Mouse (Mus musculus): ENCODE measurements around the gene Irx5.

GRCm38 (mm10) chr8:92327176-92327575 lies 30.2 kb upstream of the Irx5 start:
- no peak for TF ChIP-seq CTCF (IDR thresholded peaks at IDR 0.05; ENCODE audit: extremely low read depth, insufficient read length, insufficient replicate concordance, low read depth, low read length)
- TF ChIP-seq POLR2A (IDR thresholded peaks at IDR 0.05; ENCODE audit: low read depth, low read length): no peak
